Mouse (Mus musculus): ENCODE measurements around the gene H2-DMb2.

GRCm38 (mm10) chr17:34116736-34117370 is 26.3 kb upstream of the H2-DMb2 start:
- TF ChIP-seq MAFK (IDR thresholded peaks at IDR 0.05; ENCODE audit: borderline replicate concordance, low read depth, low read length): no peak
- TF ChIP-seq GABPA (IDR thresholded peaks at IDR 0.05; ENCODE audit: low read depth, low read length): no peak
- TF ChIP-seq EP300 (IDR thresholded peaks at IDR 0.05; ENCODE audit: low read depth in 1 of 2, low read length in 2 of 2): no peak
